Mouse (Mus musculus) natural killer cell, adult 2 months (primary cell): ENCODE results near the gene Ddx4.

ENCODE experiments used
- DNase-seq, 2 experiments: peaks; one replicate each; pipeline ENCODE4 v3.0.0; 2022; ENCODE audit warnings: low spot score in 2 of 2

The Ddx4 gene

GRCm38 (mm10) chr13:112652205-112652604, at the start of gene Ddx4:
Gene Ddx4, minus strand, starts transcription at chr13:112652475.
- DNase-seq = no peak

GRCm38 (mm10) chr13:112701256-112701655, 49.0 kb upstream of the Ddx4 start:
- DNase-seq = no peak

GRCm38 (mm10) chr13:112695526-112696240, 43.4 kb upstream of the Ddx4 start:
- no peak for DNase-seq

- DNase-seq = no peak
Observed at GRCm38 (mm10) chr13:112692870-112693553, 40.7 kb upstream of the Ddx4 start.

GRCm38 (mm10) chr13:112686155-112686554, 33.9 kb upstream of the Ddx4 start:
- DNase-seq = no peak

GRCm38 (mm10) chr13:112683970-112684369, 31.7 kb upstream of the Ddx4 start:
- no peak for DNase-seq

- DNase-seq = no peak
Observed at GRCm38 (mm10) chr13:112683312-112683711, 31.0 kb upstream of the Ddx4 start.

- no peak for DNase-seq
Observed at GRCm38 (mm10) chr13:112678154-112678553, 25.9 kb upstream of the Ddx4 start.

GRCm38 (mm10) chr13:112673899-112674447, 21.7 kb upstream of the Ddx4 start:
- DNase-seq = peak in 1 of 2 experiments; percentile 37

- no peak for DNase-seq
Observed at GRCm38 (mm10) chr13:112672797-112673196, 20.5 kb upstream of the Ddx4 start.

- DNase-seq = no peak
Observed at GRCm38 (mm10) chr13:112671708-112672107, 19.4 kb upstream of the Ddx4 start.

- DNase-seq = peak in 1 of 2 experiments; percentile 4
Observed at GRCm38 (mm10) chr13:112667215-112667614, 14.9 kb upstream of the Ddx4 start.

- DNase-seq = peak in 1 of 2 experiments; percentile 43
Observed at GRCm38 (mm10) chr13:112666433-112667024, 14.3 kb upstream of the Ddx4 start.

GRCm38 (mm10) chr13:112661687-112662086, 9.4 kb upstream of the Ddx4 start:
- DNase-seq = no peak

- DNase-seq = peak; percentile 83 to 90
Observed at GRCm38 (mm10) chr13:112660574-112661381, 8.5 kb upstream of the Ddx4 start, which contains the start of gene Slc38a9. Gene Slc38a9, plus strand, starts transcription at chr13:112660751.

GRCm38 (mm10) chr13:112659986-112660573, 7.8 kb upstream of the Ddx4 start:
- no peak for DNase-seq

- DNase-seq = no peak
Observed at GRCm38 (mm10) chr13:112651183-112651582, 1.1 kb downstream of the Ddx4 start.

- DNase-seq = no peak
Observed at GRCm38 (mm10) chr13:112645529-112646186, 6.6 kb downstream of the Ddx4 start.

GRCm38 (mm10) chr13:112644996-112645395, 7.3 kb downstream of the Ddx4 start:
- no peak for DNase-seq

- no peak for DNase-seq
Observed at GRCm38 (mm10) chr13:112642897-112643296, 9.4 kb downstream of the Ddx4 start.

- DNase-seq = no peak
Observed at GRCm38 (mm10) chr13:112639111-112639510, 13.2 kb downstream of the Ddx4 start.
